Mouse (Mus musculus): ENCODE measurements around the gene Itch.

GRCm38 (mm10) chr2:155088264-155088663 lies 45.0 kb upstream of the Itch start:
- TF ChIP-seq CTCF (IDR thresholded peaks at IDR 0.05; ENCODE audit: low read depth), result no peak
- no peak for TF ChIP-seq EP300 (optimal IDR thresholded peaks at IDR 0.05)

All from stomach, postnatal 0 days (tissue).